Mouse (Mus musculus): ENCODE data around the gene Best3. TPM values are rescaled to one million over a fixed set of nuclear protein-coding genes. Genes with fewer than 3 reads are reported as not detected.

The Best3 gene
- total RNA-seq, 2 experiments from 2014 or later: 3.2 to 3.4 TPM

DNA sequence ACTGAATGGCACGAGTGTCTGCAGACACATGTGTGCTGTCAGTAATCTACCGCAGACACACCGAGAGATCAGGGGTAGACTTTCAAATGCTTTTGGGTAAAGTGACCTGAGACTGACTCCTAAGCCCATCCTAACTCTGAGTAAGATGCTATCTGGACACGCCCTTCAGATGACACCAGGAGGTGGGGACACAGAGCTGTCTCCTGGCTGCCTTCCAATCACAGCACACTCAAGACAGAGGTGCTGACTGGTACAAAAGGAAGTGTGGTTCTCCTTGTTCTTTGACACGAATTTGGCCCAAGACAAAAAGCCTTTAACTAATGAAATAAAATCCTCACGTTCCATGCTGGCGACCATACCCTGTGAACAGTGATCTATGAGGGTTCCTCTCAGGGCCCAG, 87.1 kb downstream of the Best3 start:
- intact Hi-C loops (cut with DNase I): no loop called here
- DNase-seq (ENCODE audit: low spot score): no peak

Other genes starting within 250 kb of the Best3 start
- 1 to 10 TPM in 1 of 2 experiments, under 1 TPM in 1; 0.81 to 1.1 TPM for gene Myrfl, start 89.4 kb upstream of the Best3 start, total RNA-seq (2021)
- 10 to 100 TPM; 85.5 to 87.9 TPM for gene Rab3ip, start 35.5 kb upstream of the Best3 start, total RNA-seq (2021)
- not detected for gene Gm10271, start 13.7 kb upstream of the Best3 start, total RNA-seq (2021)
- gene Lrrc10, start 59.0 kb downstream of the Best3 start, total RNA-seq (2021): 100 to 1,000 TPM; 175 to 176 TPM
- 100 to 1,000 TPM; 129 to 137 TPM for gene Cct2, start 77.5 kb downstream of the Best3 start, total RNA-seq (2021)
- gene Frs2, start 162.2 kb downstream of the Best3 start, total RNA-seq (2021): 10 to 100 TPM; 16.3 to 17.1 TPM
- 10 to 100 TPM; 26.5 to 26.8 TPM for gene Yeats4, start 238.2 kb downstream of the Best3 start, total RNA-seq (2021)

Data from heart, postnatal 25 days (tissue).